1 mouse cellular context compared by ENCODE assay signal in genomic region chr5:125385215-125385940, GRCm38 (mm10).
A peak's percentile ranks its signal among the peaks of the same experiment; 100 is the strongest.
TF ChIP-seq lines count a peak whose summit lies in the region.

No protein-coding gene starts in this region.

TF ChIP-seq in MEL, 35 proteins besides CTCF, POLR2A, EP300 and RAD21:
- no peak for TF ChIP-seq UBTF (IDR thresholded peaks at IDR 0.05; ENCODE audit: borderline replicate concordance, insufficient read depth, low read depth, low read length)
- TF ChIP-seq POLR2AphosphoS5 (IDR thresholded peaks at IDR 0.05; ENCODE audit: borderline replicate concordance, low read depth, low read length) = no peak
- TF ChIP-seq GATA1 (IDR thresholded peaks at IDR 0.05; ENCODE audit: low read depth, low read length) = no peak
- no peak for TF ChIP-seq CHD2 (IDR thresholded peaks at IDR 0.05; ENCODE audit: low read length)
- no peak for TF ChIP-seq E2F4 (IDR thresholded peaks at IDR 0.05; ENCODE audit: borderline replicate concordance, low read depth, low read length)
- TF ChIP-seq ZKSCAN1 (IDR thresholded peaks at IDR 0.05; ENCODE audit: low read depth, low read length) = no peak
- no peak for TF ChIP-seq USF1 (IDR thresholded peaks at IDR 0.05; ENCODE audit: low read depth, low read length)
- TF ChIP-seq ELF1 (IDR thresholded peaks at IDR 0.05; ENCODE audit: low read depth, low read length) = no peak
- TF ChIP-seq SMC3 (IDR thresholded peaks at IDR 0.05; ENCODE audit: low read depth, low read length) = no peak; the same call in 1 of the 2 replicates
- TF ChIP-seq MAFK (IDR thresholded peaks at IDR 0.05; ENCODE audit: borderline replicate concordance, low read depth, low read length) = peak; percentile 0; the same call in 1 of the 2 replicates
- TF ChIP-seq MEF2A (IDR thresholded peaks at IDR 0.05; ENCODE audit: extremely low read depth, insufficient replicate concordance, low read depth, low read length, poor library complexity, severe bottlenecking) = no peak
- no peak for TF ChIP-seq ZNF384 (IDR thresholded peaks at IDR 0.05; ENCODE audit: low read depth, low read length)
- no peak for TF ChIP-seq MAX (IDR thresholded peaks at IDR 0.05; ENCODE audit: low read length)
- no peak for TF ChIP-seq MAZ (IDR thresholded peaks at IDR 0.05; ENCODE audit: low read depth, low read length)
- TF ChIP-seq POLR2AphosphoS2 (IDR thresholded peaks at IDR 0.05; ENCODE audit: low read length) = peak; percentile 11; the same call in 1 of the 2 replicates
- TF ChIP-seq RCOR1 (IDR thresholded peaks at IDR 0.05; ENCODE audit: low read depth, low read length) = no peak
- TF ChIP-seq CHD1 (IDR thresholded peaks at IDR 0.05; ENCODE audit: low read depth, low read length) = no peak
TF ChIP-seq in MEL: peak in this region for 2.
